Mouse (Mus musculus): ENCODE results near the gene Il31ra. TPM values are rescaled to one million over a fixed set of nuclear protein-coding genes. Genes with fewer than 3 reads are reported as not detected.
"Not testable (repeated sequence)": the region's sequence is repeated elsewhere in the genome, so short reads cannot be mapped to it uniquely, and the experiment has no call there.

Gene Il31ra
- polyA plus RNA-seq (2016; fragmentation: Nextera tagmentation; extraction: Ambion mirVana) = 0.08 TPM in 2 replicates

- not testable (repeated sequence) for H3K4me1 ChIP-seq; H3K4me2 ChIP-seq (replicated peaks); H3K9me3 ChIP-seq; H3K9ac ChIP-seq; H3K36me3 ChIP-seq; H3K4me3 ChIP-seq; H3K27me3 ChIP-seq; ATAC-seq (ENCODE audit: insufficient number of reproducible peaks, insufficient read depth, low FRiP score, low TSS enrichment); H3K27ac ChIP-seq
- 97% methylated on average over 4 of the region's 8 CpGs for WGBS
Observed at GRCm38 (mm10) chr13:112594260-112594659, at the start of gene Il31ra. Il31ra (minus strand) TSS chr13:112594360.

GRCm38 (mm10) chr13:112642897-112643296 lies 48.7 kb upstream of the Il31ra start:
- H3K4me1 ChIP-seq = no peaks in the 10 kb centered on the region
- H3K9me3 ChIP-seq = no peaks in the 10 kb centered on the region
- no peak for ATAC-seq (ENCODE audit: insufficient number of reproducible peaks, insufficient read depth, low FRiP score, low TSS enrichment)
- no peak overlapping the region for H3K4me2 ChIP-seq (replicated peaks)
- H3K9ac ChIP-seq = no peak overlapping the region
- 87% methylated on average over 3 of the region's 3 CpGs for WGBS
- no peak overlapping the region for H3K27ac ChIP-seq
- no peaks in the 10 kb centered on the region for H3K36me3 ChIP-seq
- no peak overlapping the region for H3K4me3 ChIP-seq
- H3K27me3 ChIP-seq = no peaks in the 10 kb centered on the region

- Histone ChIP-seq H3K27ac (no peak overlapping the region), H3K27me3 (no peaks in the 10 kb centered on the region), H3K4me3 (no peak overlapping the region), H3K9me3 (no peaks in the 10 kb centered on the region), H3K36me3 (no peaks in the 10 kb centered on the region), H3K4me1 (no peaks in the 10 kb centered on the region), H3K9ac (no peak overlapping the region), H3K4me2 (replicated peaks) (no peak overlapping the region)
- WGBS = 67% methylated on average over 4 of the region's 4 CpGs
- no peak for ATAC-seq (ENCODE audit: insufficient number of reproducible peaks, insufficient read depth, low FRiP score, low TSS enrichment)
Observed at GRCm38 (mm10) chr13:112639111-112639510, 45.0 kb upstream of the Il31ra start.

GRCm38 (mm10) chr13:112636498-112636897 lies 42.3 kb upstream of the Il31ra start:
- H3K9ac ChIP-seq = no peak overlapping the region
- no peak overlapping the region for H3K4me3 ChIP-seq
- no peaks in the 10 kb centered on the region for H3K9me3 ChIP-seq
- no peak overlapping the region for H3K27ac ChIP-seq
- no peak overlapping the region for H3K4me2 ChIP-seq (replicated peaks)
- 45% methylated on average over 3 of the region's 3 CpGs for WGBS
- H3K36me3 ChIP-seq = no peaks in the 10 kb centered on the region
- no peaks in the 10 kb centered on the region for H3K4me1 ChIP-seq
- no peaks in the 10 kb centered on the region for H3K27me3 ChIP-seq
- no peak for ATAC-seq (ENCODE audit: insufficient number of reproducible peaks, insufficient read depth, low FRiP score, low TSS enrichment)

- WGBS = 59% methylated on average over 7 of the region's 7 CpGs
- no peaks in the 10 kb centered on the region for H3K9me3 ChIP-seq
Observed at GRCm38 (mm10) chr13:112635174-112635837, 41.1 kb upstream of the Il31ra start.

GRCm38 (mm10) chr13:112625566-112625965 lies 31.4 kb upstream of the Il31ra start:
- Histone ChIP-seq H3K9ac (no peak overlapping the region), H3K4me3 (no peak overlapping the region), H3K4me1 (no peaks in the 10 kb centered on the region), H3K36me3 (no peaks in the 10 kb centered on the region), H3K27me3 (no peaks in the 10 kb centered on the region), H3K27ac (no peak overlapping the region), H3K9me3 (no peaks in the 10 kb centered on the region), H3K4me2 (replicated peaks) (no peak overlapping the region)
- no peak for ATAC-seq (ENCODE audit: insufficient number of reproducible peaks, insufficient read depth, low FRiP score, low TSS enrichment)

More at GRCm38 (mm10) chr13:112635174-112635837, 41.1 kb upstream of the Il31ra start:
- no peaks in the 10 kb centered on the region for H3K36me3 ChIP-seq
- H3K27ac ChIP-seq = no peak overlapping the region
- H3K4me3 ChIP-seq = no peak overlapping the region
- H3K9ac ChIP-seq = no peak overlapping the region
- no peaks in the 10 kb centered on the region for H3K27me3 ChIP-seq
- ATAC-seq (ENCODE audit: insufficient number of reproducible peaks, insufficient read depth, low FRiP score, low TSS enrichment) = no peak
- H3K4me2 ChIP-seq (replicated peaks) = no peak overlapping the region
- H3K4me1 ChIP-seq = no peaks in the 10 kb centered on the region

- H3K4me3 ChIP-seq = no peak overlapping the region
- no peak for ATAC-seq (ENCODE audit: insufficient number of reproducible peaks, insufficient read depth, low FRiP score, low TSS enrichment)
- no peaks in the 10 kb centered on the region for H3K9me3 ChIP-seq
- H3K27me3 ChIP-seq = no peaks in the 10 kb centered on the region
- H3K4me2 ChIP-seq (replicated peaks) = no peak overlapping the region
- H3K36me3 ChIP-seq = no peaks in the 10 kb centered on the region
- H3K27ac ChIP-seq = no peak overlapping the region
- WGBS = 85% methylated on average over 3 of the region's 3 CpGs
- no peaks in the 10 kb centered on the region for H3K4me1 ChIP-seq
- H3K9ac ChIP-seq = no peak overlapping the region
Observed at GRCm38 (mm10) chr13:112624622-112625021, 30.5 kb upstream of the Il31ra start.

- H3K9me3 ChIP-seq = no peaks in the 10 kb centered on the region
- no peak for ATAC-seq (ENCODE audit: insufficient number of reproducible peaks, insufficient read depth, low FRiP score, low TSS enrichment)
- 73% methylated on average over 7 of the region's 7 CpGs for WGBS
- no peak overlapping the region for H3K4me2 ChIP-seq (replicated peaks)
- H3K4me3 ChIP-seq = no peak overlapping the region
- no peaks in the 10 kb centered on the region for H3K27me3 ChIP-seq
- no peak overlapping the region for H3K9ac ChIP-seq
- H3K36me3 ChIP-seq = no peaks in the 10 kb centered on the region
- H3K4me1 ChIP-seq = no peaks in the 10 kb centered on the region
- H3K27ac ChIP-seq = no peak overlapping the region
Observed at GRCm38 (mm10) chr13:112623656-112624055, 29.5 kb upstream of the Il31ra start.

GRCm38 (mm10) chr13:112621592-112621991 lies 27.4 kb upstream of the Il31ra start:
- H3K4me2 ChIP-seq (replicated peaks) = no peak overlapping the region
- no peak overlapping the region for H3K9ac ChIP-seq
- no peak overlapping the region for H3K27ac ChIP-seq
- H3K9me3 ChIP-seq = no peaks in the 10 kb centered on the region
- no peaks in the 10 kb centered on the region for H3K27me3 ChIP-seq
- H3K4me3 ChIP-seq = no peak overlapping the region
- H3K4me1 ChIP-seq = no peaks in the 10 kb centered on the region
- 71% methylated on average over 3 of the region's 3 CpGs for WGBS
- no peaks in the 10 kb centered on the region for H3K36me3 ChIP-seq
- no peak for ATAC-seq (ENCODE audit: insufficient number of reproducible peaks, insufficient read depth, low FRiP score, low TSS enrichment)

- no peak overlapping the region for H3K4me3 ChIP-seq
- no peak overlapping the region for H3K27ac ChIP-seq
- ATAC-seq (ENCODE audit: insufficient number of reproducible peaks, insufficient read depth, low FRiP score, low TSS enrichment) = no peak
- H3K27me3 ChIP-seq = no peaks in the 10 kb centered on the region
- no peaks in the 10 kb centered on the region for H3K4me1 ChIP-seq
- no peak overlapping the region for H3K9ac ChIP-seq
- no peaks in the 10 kb centered on the region for H3K9me3 ChIP-seq
- H3K4me2 ChIP-seq (replicated peaks) = no peak overlapping the region
- H3K36me3 ChIP-seq = no peaks in the 10 kb centered on the region
- 83% methylated on average over 3 of the region's 3 CpGs for WGBS
Observed at GRCm38 (mm10) chr13:112608606-112609005, 14.4 kb upstream of the Il31ra start.

- no peaks in the 10 kb centered on the region for H3K4me1 ChIP-seq
- H3K27me3 ChIP-seq = no peaks in the 10 kb centered on the region
- no peak overlapping the region for H3K4me3 ChIP-seq
- no peak overlapping the region for H3K9ac ChIP-seq
- H3K36me3 ChIP-seq = no peaks in the 10 kb centered on the region
- no peak for ATAC-seq (ENCODE audit: insufficient number of reproducible peaks, insufficient read depth, low FRiP score, low TSS enrichment)
- WGBS = 71% methylated on average over 4 of the region's 4 CpGs
- no peak overlapping the region for H3K27ac ChIP-seq
- H3K4me2 ChIP-seq (replicated peaks) = no peak overlapping the region
- no peaks in the 10 kb centered on the region for H3K9me3 ChIP-seq
Observed at GRCm38 (mm10) chr13:112604411-112604810, 10.3 kb upstream of the Il31ra start.

- 90% methylated on average over 1 of the region's 1 CpGs for WGBS
- Histone ChIP-seq H3K4me3 (no peak overlapping the region), H3K27ac (no peak overlapping the region), H3K9me3 (no peaks in the 10 kb centered on the region), H3K27me3 (no peaks in the 10 kb centered on the region), H3K4me2 (replicated peaks) (no peak overlapping the region), H3K9ac (no peak overlapping the region), H3K36me3 (no peaks in the 10 kb centered on the region), H3K4me1 (no peaks in the 10 kb centered on the region)
- no peak for ATAC-seq (ENCODE audit: insufficient number of reproducible peaks, insufficient read depth, low FRiP score, low TSS enrichment)
Observed at GRCm38 (mm10) chr13:112603839-112604238, 9.7 kb upstream of the Il31ra start.
